Mouse (Mus musculus): ENCODE results near the gene Spef2.
"Not testable (repeated sequence)": the region's sequence is repeated elsewhere in the genome, so short reads cannot be mapped to it uniquely, and the experiment has no call there.

Gene Spef2

DNA sequence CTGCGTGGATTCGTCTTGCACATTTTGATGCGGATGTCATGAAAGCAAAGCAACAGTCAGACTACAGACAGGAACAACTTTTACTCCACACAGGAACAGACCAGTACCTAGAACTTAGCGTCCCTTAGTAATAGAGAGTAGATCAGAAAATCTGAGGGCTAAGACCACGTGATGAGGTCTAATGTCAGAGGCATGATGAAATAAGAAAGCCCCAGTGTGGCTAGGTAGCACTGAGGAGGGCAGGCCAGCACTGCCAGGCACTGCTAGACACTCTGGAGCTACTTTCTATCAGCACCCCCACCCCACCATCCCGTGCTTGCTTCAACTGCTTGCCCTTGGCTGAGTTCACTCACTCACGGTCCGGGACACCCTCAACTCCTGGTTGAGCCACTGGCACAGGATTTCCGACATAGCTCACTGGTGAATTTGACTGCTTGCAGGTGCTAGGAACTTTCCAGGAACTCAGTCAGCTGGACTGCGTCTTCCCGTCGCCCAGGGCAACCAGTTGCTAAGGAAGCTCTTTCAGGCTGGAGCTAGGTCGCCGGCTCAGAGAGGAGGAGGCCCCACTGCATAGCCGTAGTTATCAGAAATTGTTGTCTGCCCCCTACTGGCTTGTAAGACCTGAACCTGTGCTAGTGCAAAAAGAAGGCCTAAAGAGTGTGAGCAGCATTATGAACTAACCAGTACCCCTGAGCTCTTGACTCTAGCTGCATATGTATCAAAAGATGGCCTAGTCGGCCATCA, at the start of gene Spef2:
Gene Spef2 (minus strand): TSS at position 510 of the 744 bp plus-strand sequence.
- peak; percentile 31 for DNase-seq

DNA sequence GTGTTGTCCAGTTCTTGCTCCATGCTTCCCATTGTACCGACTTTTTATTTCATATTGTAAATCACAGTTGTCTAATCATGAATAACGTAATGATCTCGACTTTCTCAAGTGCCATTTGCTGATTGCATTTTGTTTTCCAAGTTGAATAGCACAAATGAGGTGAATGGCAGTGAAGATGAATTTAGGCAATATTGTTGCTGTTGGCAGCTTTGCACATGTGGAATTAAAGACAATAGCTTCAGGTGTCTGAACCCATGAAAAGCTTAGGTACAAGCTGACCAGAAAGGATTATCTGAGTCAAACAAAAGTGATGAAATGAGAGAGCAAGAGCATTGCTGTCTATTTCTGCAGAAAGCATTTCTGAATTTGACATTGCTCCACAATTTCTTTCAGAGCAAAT, 45.5 kb upstream of the Spef2 start:
- DNase-seq, result no peak

DNA sequence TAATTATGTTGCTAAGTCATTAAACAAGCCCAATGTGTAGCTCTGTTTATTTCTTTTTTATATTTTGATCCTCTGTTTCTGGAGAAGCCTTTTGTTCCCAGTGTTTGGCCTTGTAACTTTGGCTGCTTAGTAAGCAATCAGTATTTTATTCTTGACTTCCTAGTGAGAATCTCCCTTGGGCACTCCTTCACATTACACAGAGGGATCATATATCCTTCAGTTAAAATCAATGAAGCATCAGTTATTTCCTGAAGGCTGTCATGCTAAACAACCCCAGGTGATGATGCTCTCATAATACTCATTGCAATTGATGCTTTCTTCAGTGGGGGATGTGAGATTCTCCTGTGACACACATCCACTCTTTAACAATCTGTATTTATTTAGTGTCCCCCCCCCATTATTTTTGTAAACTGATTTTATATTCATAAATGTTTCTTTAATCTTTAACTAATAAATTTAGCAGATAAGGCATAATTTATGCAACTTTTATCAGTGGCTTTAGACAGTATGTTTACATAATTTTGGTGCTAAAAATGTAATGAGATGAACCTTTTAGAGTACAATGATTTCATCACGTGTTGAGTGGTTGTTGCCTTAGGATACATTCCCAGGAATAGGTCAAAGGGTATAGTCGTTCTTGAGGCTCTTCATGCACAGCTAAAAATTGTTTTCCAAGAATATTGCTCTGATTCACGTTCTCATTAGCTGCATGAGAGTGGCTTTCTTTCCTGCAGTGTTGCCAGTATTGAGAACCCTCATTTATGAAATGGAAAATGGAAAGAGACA, 39.8 kb upstream of the Spef2 start:
- no peak for DNase-seq

DNA sequence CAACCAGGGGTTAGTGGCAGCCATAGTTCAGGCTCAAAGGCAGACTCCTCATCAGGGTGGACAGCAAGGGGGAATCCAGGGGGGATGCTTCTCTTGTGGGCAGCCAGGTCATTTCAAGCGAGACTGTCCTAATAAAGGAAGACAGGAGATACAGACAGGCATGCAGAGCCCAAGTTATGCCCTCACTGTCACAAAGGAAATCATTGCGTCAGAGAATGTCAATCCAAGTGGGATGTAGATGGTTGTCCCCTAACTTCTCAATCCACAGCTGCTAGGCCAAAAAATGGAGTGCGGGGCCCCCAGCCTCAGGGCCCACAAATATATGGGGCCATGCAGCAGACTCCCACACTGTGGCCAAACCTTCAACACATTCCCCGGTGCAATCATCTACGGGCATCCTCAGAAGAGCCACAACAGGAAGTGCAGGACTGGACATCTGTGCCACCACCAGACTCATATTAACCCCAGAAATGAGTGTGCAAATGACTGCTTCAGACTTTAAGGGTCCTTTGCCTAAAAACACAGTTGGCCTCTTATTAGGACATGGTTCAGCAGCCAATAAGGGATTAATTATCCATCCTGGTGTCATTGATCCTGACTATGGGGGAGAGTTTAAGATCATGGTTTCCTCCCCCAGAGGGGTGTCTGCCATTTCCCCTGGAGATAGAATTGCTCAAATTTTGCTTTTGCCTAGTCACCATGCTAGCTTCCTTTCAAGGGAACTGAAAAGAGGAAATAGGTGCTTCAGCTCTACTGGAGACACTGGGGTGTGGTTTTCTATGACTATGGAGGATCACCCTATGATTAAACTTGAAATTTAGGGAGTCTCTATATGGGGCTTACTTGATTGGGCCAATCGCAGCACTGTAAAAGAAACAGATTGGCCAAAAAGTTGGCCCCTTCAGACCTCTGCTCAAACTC, 25.8 kb upstream of the Spef2 start:
- not testable (repeated sequence) for DNase-seq

DNA sequence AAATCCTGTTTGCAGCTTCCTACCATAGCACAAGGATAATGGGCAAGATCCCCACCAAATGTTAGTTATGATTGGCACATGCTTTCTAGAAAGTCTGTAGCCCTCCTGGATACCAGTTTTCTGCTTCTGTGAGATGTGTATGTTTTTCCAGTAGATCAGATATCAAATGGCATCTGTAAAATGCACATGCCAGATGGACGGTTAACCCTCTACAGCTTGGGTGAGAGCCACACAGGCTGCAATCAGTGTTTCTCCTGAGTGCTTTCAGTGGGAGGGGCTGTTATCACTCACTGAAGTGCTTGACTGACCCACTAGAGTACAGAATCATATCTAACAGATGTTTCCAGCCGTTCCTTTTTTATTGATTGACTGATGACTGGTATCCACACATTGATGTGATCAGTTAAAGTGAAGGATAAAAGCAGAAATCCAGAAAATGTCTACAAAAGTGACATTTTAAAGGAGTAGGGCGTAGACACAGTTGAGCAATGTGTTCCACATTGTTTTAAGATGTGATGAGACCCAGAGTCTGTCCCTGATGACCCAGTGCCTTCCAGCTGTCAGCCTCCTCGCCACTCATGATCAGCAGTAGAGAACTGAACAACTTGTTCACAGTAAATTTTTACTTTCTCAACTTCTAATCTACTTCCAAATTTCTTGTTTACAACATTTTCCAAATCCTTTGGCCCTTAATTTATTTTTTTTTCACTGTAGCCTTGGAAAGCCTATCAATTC, 19.7 kb upstream of the Spef2 start:
- DNase-seq, result no peak

DNA sequence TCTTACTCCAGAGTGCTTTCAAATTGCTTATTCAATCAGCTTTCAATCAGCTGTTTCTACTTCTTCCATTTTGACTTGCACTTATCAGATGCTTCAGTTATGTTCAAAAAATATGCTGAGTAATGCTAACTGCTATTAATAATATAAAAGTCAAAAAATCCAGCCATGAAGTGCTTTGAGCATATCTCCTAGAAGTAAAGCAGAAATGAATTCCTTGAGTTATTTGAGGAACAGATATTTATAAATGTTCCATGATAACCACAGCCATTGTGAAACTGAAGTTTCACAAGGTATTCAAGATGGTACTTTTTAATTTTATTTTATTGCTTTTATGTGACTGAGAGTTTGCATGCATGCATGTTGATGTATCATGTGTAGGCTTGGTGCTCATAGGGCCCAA, 18.4 kb upstream of the Spef2 start:
- no peak for DNase-seq

DNA sequence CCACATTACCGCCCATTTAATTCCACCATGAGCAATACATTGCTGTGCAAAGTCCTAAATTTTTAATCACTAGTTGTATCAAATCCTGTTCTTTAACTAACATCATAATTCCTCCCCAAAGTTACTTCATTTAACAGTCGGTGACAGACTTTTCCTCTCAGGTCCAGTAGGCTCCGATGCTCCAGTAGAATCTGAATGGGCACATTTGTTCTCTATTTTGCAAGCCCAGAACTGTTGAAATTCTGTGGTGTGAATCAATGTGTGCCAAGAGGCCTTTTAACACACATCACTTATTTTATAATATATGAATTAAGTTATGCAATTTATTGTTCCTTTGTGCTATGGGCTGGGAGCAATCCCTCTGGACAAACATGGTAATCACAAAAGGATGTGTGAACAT, 2.3 kb upstream of the Spef2 start:
- no peak for DNase-seq

DNA sequence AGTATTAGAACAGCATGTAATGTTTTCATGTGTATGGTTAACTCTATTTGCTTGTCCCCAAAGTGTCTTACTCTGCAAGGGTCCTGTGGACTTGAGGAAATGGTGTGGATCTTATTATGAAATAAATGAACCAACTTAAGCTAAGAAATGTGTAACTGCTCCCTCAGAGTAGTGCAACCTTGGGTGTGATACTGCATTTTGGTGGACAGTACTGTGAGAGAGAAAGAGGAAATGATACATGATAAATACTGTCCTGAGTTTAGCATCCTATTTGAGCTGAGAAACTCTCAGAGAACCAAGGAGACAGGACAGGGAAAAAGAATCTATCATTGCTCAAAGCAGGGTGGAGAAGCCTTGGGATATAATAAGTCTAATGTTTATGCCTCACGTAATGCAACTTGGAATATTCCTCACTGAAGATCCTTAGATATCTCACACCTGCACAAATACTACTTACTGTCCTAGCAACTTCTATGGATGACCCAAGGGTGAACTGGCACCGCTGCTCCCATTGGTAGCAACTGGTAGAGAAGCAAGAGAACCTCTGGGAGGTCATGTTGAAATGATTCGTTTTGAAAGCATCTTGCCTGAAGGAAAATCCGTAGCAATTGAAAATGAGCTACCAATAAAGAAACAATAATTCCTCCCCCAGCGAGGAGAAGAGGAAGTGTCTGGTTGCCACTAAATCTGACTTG, 1.1 kb downstream of the Spef2 start:
- DNase-seq, result no peak

DNA sequence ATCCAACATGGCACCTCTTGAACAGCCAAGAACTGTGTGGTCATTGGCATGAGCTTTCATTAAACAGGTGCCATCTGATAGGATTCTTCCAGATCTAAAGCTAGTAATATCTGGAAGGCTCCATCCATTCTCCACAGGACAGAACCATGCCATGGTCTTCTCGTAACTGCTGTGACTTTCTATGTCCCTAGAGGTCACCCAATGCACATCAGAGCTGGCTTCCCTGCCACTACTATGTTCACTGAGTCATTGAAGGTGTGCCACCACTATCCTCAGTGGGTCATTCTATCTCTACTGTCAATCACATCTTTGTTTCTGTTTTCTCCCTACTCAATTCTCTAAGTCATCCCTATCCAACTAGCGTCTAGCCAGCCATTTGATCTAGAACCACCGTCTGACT, 6.5 kb downstream of the Spef2 start:
- no peak for DNase-seq

DNA sequence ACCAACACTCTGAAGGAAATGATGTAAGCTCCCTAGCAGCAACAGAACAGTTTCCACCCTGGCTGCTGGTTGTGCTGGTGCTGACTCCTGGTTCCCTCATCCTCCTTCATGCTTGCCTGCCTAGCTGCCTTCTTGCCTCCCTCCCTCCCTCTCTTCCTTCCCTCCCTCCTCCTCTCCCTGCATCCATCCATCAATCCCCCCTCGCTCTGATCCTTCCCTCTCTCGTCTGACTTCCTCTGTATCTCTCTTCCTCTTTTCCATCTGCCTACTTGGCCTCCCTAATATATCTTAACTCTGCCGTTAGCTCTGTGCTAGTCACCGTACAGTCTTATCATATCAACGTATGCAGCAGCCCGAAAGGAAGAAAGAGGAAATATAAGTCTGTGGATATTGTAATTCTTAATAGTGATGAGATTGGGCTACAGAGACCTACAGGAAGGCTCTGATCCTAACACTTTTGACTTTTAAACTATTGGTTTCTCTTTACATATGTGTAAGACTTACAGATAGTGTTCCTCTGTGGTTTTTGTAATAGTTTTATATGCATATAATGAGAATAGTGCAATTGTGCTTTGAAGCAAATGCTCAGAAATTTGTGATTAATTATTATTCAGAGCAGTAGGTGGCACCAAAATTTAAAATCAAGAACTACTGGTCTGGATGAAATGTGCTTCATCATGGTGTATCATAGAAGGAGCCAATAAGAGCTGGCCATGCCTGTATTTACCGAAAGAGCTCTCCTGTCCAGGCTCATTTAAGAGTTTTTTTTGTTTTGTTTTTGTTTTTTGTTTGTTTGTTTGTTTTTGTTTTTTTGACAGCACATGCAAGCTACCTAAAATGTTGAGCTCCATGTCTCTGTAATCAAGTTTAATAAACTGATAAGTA, 33.9 kb downstream of the Spef2 start:
- DNase-seq, result no peak

DNA sequence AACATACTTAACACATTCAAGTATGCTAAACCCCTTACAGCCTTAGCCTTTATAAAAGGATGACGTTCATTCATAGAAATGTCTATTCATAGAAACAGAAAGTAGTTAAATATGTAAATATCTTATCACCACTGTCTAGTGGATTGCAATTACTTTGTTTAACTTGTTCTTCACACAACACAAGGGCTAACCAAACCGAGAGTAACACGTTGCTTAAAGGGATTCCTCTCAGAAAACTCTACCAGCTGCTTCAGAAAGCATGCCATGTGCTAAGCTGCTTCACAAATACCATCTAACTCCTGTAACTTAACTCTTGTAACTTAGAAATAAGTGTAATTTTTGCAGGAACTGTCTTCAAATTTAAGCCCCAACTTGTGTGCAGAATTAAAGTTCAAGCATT, 35.0 kb downstream of the Spef2 start:
- no peak for DNase-seq

DNA sequence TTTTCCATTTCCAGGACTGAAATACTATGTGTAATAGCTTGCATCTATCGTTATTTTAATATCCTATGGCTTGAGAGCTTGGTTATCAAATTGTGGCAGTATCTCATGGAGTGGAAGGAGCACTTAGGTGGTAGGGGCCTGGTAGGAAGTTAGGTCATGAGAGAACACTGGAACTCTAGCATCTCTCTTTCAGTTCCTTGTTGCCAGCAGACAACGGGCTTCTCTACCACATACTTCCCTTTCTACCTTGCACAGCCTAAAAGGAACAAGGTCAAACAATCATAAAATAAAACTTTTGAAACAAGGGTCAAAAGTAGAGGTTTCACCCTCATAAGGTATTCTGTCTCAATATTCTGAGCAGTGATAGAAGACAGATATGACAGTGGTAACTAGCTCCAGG, 38.3 kb downstream of the Spef2 start:
- no peak for DNase-seq

DNA sequence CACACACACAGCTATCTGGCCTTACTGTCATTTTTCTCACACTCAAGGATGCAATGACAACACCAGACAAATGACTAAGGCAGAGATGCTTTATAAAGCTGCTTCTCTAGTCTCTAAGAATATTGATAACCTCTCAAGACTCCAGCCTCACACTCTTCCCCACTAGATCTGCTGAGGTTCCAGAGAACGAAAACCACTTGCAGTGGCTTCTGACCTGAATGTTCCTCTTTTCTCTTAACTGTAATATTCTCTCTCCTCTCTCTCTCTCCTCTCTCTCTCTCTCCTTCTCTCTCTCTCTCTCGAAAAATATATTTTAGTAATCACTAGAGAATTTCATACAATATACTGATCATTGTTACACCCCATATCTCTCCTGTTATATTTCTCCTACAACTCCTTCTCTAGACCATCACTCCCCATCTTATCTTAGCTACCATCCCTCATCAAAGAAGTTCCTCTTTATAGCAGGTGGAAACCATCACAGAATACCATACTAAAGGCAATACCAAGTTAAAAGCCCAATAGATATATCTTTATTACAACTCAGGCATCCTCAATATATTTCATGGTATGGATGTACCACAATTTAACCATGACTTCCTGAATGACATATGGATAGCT, 42.7 kb downstream of the Spef2 start:
- DNase-seq, result no peak

DNA sequence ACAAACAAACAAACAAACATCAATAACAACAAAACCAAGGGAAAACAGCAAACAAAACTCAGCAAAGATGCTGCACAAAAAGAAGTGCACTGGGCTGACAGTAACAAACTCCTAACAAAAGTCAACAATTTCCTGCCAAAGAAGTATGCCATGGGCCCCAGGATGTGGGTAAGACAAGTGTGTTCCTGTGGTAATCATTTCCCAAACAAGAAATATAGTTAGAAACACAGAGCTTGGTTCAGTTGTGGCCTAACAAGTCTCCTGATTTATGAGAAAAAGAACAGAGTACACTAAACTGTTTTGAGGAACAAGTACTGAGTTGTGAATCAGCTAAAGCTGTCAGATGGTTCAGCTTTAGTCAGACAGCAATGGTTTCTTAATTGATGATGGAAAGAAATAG, 46.8 kb downstream of the Spef2 start:
- DNase-seq, result no peak

DNA sequence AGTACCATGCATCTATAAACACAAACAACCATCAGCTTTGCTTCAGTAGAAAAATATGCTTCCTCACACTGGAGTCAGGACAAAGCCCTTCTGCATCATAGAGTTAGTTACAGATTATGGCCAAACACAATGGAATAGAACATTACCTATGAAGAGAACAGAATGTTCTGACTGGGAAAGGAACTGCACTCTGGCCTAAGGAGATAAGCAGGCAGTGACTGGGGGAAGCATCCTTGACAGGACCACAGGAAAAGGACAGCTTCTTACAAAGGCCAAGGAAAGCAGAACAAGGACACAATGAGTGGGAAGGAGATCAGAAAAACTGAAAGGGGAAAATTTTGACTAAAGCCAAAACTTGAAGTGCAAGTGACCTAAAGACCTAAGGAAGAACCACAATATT, 56.9 kb downstream of the Spef2 start:
- no peak for DNase-seq

DNA sequence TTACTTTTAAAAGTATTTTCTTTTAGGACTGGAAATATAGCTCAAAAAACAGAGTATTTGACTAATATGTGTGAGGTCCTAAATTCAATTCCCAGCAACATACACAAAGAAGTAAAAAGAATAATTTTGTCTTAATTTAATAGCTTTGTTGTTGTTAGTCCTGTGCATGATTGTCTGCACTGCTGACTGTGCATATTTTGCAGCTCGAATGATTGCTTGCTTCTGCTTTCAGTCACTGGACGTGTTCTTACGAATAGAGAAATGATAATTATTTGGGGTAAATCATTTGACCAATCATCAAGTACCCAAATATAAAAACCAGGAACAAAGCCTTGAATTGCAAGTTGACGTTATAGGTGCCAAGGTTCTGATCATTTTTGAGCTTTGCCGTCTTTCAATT, 57.8 kb downstream of the Spef2 start:
- no peak for DNase-seq

DNA sequence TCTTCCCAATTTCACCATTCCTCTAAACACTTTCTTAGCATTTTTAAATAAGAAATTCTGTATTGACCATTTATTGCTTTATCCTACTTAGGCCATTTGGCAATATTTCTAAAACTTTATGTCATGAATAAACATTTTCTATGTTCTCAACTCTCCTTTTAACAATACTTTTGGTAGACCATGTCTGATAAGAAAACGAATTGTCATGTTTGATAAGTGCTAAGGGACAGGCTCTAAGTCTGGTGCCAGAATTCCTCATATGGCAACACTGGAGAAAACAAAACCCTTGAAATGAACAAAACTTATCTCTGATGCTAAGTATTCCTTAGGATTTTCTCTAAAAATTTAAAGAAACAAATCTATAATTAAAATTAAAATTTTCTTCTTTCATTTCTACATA, 58.2 kb downstream of the Spef2 start:
- no peak for DNase-seq

DNA sequence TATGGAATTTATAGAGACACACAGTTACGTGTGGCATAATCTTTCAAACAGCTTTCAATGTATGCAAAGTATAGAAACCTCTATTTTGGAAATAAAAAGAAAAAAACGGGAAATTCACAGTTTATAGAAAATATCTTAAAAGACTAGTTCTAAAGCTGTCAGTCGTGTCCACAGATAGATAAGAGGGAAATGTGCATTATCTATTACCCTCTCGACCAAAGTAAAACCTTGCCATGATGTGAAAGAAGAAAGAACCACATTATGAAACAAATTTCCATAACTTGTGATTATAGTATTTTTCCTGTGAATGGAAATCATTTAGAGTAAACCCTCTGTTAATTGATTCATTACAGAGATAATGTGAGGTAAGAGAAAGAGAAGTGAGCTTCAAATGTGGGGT, 65.2 kb downstream of the Spef2 start:
- DNase-seq, result no peak

DNA sequence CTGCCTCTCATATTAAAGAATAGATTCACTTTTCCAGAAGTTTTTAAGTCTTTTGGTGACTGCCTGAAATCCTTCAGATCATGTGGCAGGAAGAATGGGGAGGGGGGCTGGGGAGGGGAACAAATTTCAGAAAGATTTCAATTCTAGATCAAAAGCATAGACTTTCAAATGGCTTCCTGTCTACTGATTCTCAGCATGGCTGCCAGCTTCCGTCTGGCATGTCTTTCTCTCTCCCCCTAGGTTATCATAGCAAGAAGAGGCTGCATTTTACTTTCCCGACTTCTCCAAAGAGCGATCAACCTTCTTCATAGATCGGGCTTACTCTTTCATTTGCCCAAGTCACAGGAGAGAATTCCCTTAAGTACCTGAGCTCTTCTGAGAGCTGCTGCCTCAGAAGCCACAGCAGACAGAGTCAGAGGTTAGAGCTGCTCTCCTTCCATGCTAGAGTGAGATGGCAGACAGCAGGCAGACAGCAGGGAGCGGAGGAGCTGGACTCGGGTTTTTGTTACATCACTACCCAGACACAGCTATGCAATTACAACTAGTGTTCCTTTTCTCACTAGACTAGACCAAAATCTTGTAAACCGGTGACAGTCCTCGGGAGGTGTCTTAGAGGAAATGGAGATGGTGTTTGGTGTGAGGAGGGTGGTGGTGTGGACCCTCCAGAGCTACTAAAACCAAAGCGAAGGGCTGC, 71.2 kb downstream of the Spef2 start:
- DNase-seq, result no peak

DNA sequence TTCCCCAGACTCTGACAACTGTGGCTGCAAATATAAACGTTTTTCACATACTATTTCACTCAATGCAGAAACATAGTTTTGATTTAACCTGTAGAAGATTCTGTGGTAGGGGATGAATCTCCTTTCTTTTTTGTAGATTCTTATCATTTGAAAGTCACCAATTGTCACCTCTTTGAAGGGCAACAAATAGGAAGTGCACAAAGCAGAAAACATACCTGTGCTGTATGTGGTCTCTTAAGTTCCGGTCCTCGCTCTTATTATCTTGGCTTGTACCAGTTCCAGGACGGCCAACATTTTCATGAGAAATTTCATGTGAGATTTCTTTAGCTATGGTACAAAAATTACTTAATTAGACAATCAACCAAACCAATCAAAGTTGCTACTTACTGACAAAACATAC, 80.1 kb downstream of the Spef2 start:
- DNase-seq, result no peak

Data from right cerebral cortex, postnatal 25 days (tissue).